ENCODE assay signal across 11 mouse cellular contexts in genomic region chr8:94153451-94153850, GRCm38 (mm10). TPM values are rescaled to one million over a fixed set of nuclear protein-coding genes. Genes with fewer than 3 reads are reported as not detected.
A peak's percentile ranks its signal among the peaks of the same experiment; 100 is the strongest.
DNase-seq lines count a peak whose midpoint lies in the region; ATAC-seq and TF ChIP-seq lines count a peak whose summit lies in the region.
"Had no signal": no experiment of that assay in that cellular context is flagged by ENCODE, and none has a peak within 500 bp of the region (broad histone marks: within the 10 kb centered on the region; RNA-seq: fewer than 3 reads in every experiment).

No protein-coding gene starts in this region.

- intact Hi-C loops in left cerebral cortex, postnatal 14 days (cut with DNase I): loop anchor here (2.0 kb wide), 1 partner anchor 55 kb away; the partner anchor contains the start of gene Bbs2

- 25% methylated on average over 7 of the region's 7 CpGs for WGBS in heart, embryonic 12.5 days
- WGBS in embryonic facial prominence, embryonic 11.5 days: 26% methylated on average over 7 of the region's 7 CpGs

- H3K36me3 ChIP-seq in heart, embryonic 12.5 days: no peaks in the 10 kb centered on the region
- no peaks in the 10 kb centered on the region for H3K36me3 ChIP-seq in CH12.LX (replicated peaks in 1 of 2; ENCODE audit: control insufficient read depth in 1 of 2, insufficient read depth in 1 of 2, low read length in 1 of 2)
- H3K36me3 ChIP-seq in embryonic facial prominence, embryonic 11.5 days (replicated peaks; ENCODE audit: control insufficient read depth, insufficient read depth, low read depth, low read length): no peaks in the 10 kb centered on the region

- TF ChIP-seq RAD21 in CH12.LX (IDR thresholded peaks at IDR 0.05; ENCODE audit: low read depth, low read length): no peak

- ATAC-seq in heart, embryonic 12.5 days (ENCODE audit: insufficient number of reproducible peaks, low FRiP score): 0 out of 2 replicates have a peak, but pooled peaks have one; percentile 34
- ATAC-seq in embryonic facial prominence, embryonic 11.5 days (replicated peaks; ENCODE audit: insufficient number of reproducible peaks, low FRiP score, low TSS enrichment, low read depth): peak; percentile 16; the same call in 1 of the 2 replicates

- peak overlapping the region; percentile 80 for H3K4me2 ChIP-seq in heart, embryonic 12.5 days
- peak overlapping the region; percentile 83; the same call in 1 of the 2 replicates for H3K4me2 ChIP-seq in CH12.LX (ENCODE audit: insufficient read depth, low read depth, poor library complexity, severe bottlenecking)
- no peak overlapping the region for H3K4me2 ChIP-seq in embryonic facial prominence, embryonic 11.5 days (ENCODE audit: low read depth, low read length)

- in situ Hi-C loops in CH12.LX (cut with MboI; ENCODE audit: low pct_ligation_motif_present, low pct_unique_long_range_greater_than_20kb, low sequenced_read_pairs): no loop called here

- no peaks in the 10 kb centered on the region for H3K9me3 ChIP-seq in heart, embryonic 12.5 days (replicated peaks)
- no peaks in the 10 kb centered on the region for H3K9me3 ChIP-seq in CH12.LX (replicated peaks; ENCODE audit: low read length)
- no peaks in the 10 kb centered on the region for H3K9me3 ChIP-seq in embryonic facial prominence, embryonic 11.5 days (replicated peaks; ENCODE audit: control insufficient read depth, low read length)

- no peaks in the 10 kb centered on the region for H3K79me2 ChIP-seq in CH12.LX (replicated peaks; ENCODE audit: control insufficient read depth, extremely low read depth, insufficient read depth, poor library complexity, severe bottlenecking)

- no peak overlapping the region for H3K9ac ChIP-seq in heart, embryonic 12.5 days
- no peak overlapping the region for H3K9ac ChIP-seq in CH12.LX (ENCODE audit: insufficient read depth, low read depth)
- no peak overlapping the region for H3K9ac ChIP-seq in embryonic facial prominence, embryonic 11.5 days (replicated peaks; ENCODE audit: low read length)
- H3K9ac ChIP-seq: lung, embryonic 14.5 days had no signal

- no peak for TF ChIP-seq CTCF in CH12.LX (conservative IDR thresholded peaks at IDR 0.05 in 1 of 2, IDR thresholded peaks at IDR 0.05 in 1 of 2; ENCODE audit: low read depth in 2 of 2, low read length in 2 of 2)

- H3K4me3 ChIP-seq in heart, embryonic 12.5 days: peak overlapping the region; percentile 45
- H3K4me3 ChIP-seq in CH12.LX (replicated peaks in 1 of 3; ENCODE audit: low read depth in 2 of 3, low read length in 2 of 3, poor library complexity in 1 of 3): no peak overlapping the region
- no peak overlapping the region for H3K4me3 ChIP-seq in embryonic facial prominence, embryonic 11.5 days (ENCODE audit: low read depth, low read length)

- peaks cover 34% of the 10 kb centered on the region for H3K4me1 ChIP-seq in heart, embryonic 12.5 days (replicated peaks)
- peaks cover 15% of the 10 kb centered on the region in 2 experiments for H3K4me1 ChIP-seq in CH12.LX (ENCODE audit: control insufficient read depth in 1 of 2, insufficient read depth in 2 of 2)
- H3K4me1 ChIP-seq in embryonic facial prominence, embryonic 11.5 days (ENCODE audit: control insufficient read depth, insufficient read depth, low read length): peaks cover 5% of the 10 kb centered on the region; the same call in 1 of the 2 replicates

- peaks cover 23% of the 10 kb centered on the region for H3K27me3 ChIP-seq in heart, embryonic 12.5 days (replicated peaks)
- no peaks in the 10 kb centered on the region for H3K27me3 ChIP-seq in CH12.LX (replicated peaks)
- peaks cover 11% of the 10 kb centered on the region for H3K27me3 ChIP-seq in embryonic facial prominence, embryonic 11.5 days (ENCODE audit: control insufficient read depth, insufficient read depth, low read length)

- TF ChIP-seq POLR2A in CH12.LX (IDR thresholded peaks at IDR 0.05; ENCODE audit: low read depth, low read length): no peak

- no peak for TF ChIP-seq EP300 in CH12.LX (IDR thresholded peaks at IDR 0.05; ENCODE audit: low read length)

- dilution Hi-C loops in CH12.LX (cut with MboI; ENCODE audit: extremely low pct_ligation_motif_present, extremely low pct_unique_long_range_greater_than_20kb, low sequenced_read_pairs): no loop called here

- no peak overlapping the region for H3K27ac ChIP-seq in heart, embryonic 12.5 days (ENCODE audit: poor library complexity, severe bottlenecking)
- H3K27ac ChIP-seq in CH12.LX (ENCODE audit: insufficient read depth, low read depth): no peak overlapping the region
- no peak overlapping the region for H3K27ac ChIP-seq in embryonic facial prominence, embryonic 11.5 days (replicated peaks; ENCODE audit: low read depth, low read length)

- DNase-seq in heart, postnatal 4 days: no peak
- no peak for DNase-seq in CH12.LX (ENCODE audit: extremely low read depth)
- DNase-seq in embryonic facial prominence, embryonic 11.5 days (ENCODE audit: low spot score): no peak
- DNase-seq in left cerebral cortex, postnatal 14 days (ENCODE audit: low spot score in 2 of 2): peak; percentile 23 to 42
- no peak for DNase-seq in urinary bladder, postnatal 4 days (ENCODE audit: low spot score in 2 of 2)
- DNase-seq in adrenal gland, adult 2 months: no peak
- DNase-seq in thymus, adult 18-20 months: no peak
- DNase-seq: lung, embryonic 14.5 days had no signal

TF ChIP-seq in CH12.LX, 34 proteins besides CTCF, POLR2A, EP300 and RAD21:
- TF ChIP-seq POLR2AphosphoS2 (IDR thresholded peaks at IDR 0.05; ENCODE audit: low read depth, low read length) (no peak), ZMIZ1 (IDR thresholded peaks at IDR 0.05; ENCODE audit: low read depth, low read length) (no peak), TCF12 (IDR thresholded peaks at IDR 0.05; ENCODE audit: low read depth, low read length) (no peak), SIN3A (IDR thresholded peaks at IDR 0.05; ENCODE audit: low read length) (no peak)

RNA-seq across cellular contexts. Expression of gene Mt3, which starts 1.0 kb away (rescaled TPM):
- polyA plus RNA-seq in heart, embryonic 12.5 days (2016; fragmentation: Nextera tagmentation; extraction: Ambion mirVana): 24.7 and 25.0 TPM in 2 replicates
- total RNA-seq in heart, postnatal 4 days (2021): 10 to 100 TPM; 26.7 to 28.1 TPM
- total RNA-seq in CH12.LX (2012; rRNA removed): 20.0 and 20.6 TPM in 2 replicates
- not detected in 2 replicates for total RNA-seq in CH12.LX (2014; rRNA removed)
- polyA plus RNA-seq in CH12.LX (2012; ENCODE audit: insufficient read length, low read depth): 1.9 and 2.5 TPM in 2 replicates
- 5.9 and 7.0 TPM in 2 replicates for polyA plus RNA-seq in embryonic facial prominence, embryonic 11.5 days (2014; fragmentation: Nextera tagmentation; extraction: Ambion mirVana)
- total RNA-seq in left cerebral cortex, postnatal 14 days (2021): 100 to 1,000 TPM; 740 to 758 TPM
- 1 to 10 TPM; 4.1 to 4.7 TPM for total RNA-seq in adrenal gland, adult 2 months (2021)
- polyA plus RNA-seq in adrenal gland, adult 2 months (2012; rRNA removed): 1.0 and 1.9 TPM in 2 replicates
- polyA plus RNA-seq: C2C12 had no signal

RNA-seq across cellular contexts. Expression of gene Mt4, which starts 16.5 kb away (rescaled TPM):
- polyA plus RNA-seq in heart, embryonic 12.5 days (2016; fragmentation: Nextera tagmentation; extraction: Ambion mirVana): not detected in 2 replicates
- total RNA-seq in heart, postnatal 4 days (2021): not detected
- total RNA-seq in CH12.LX (2012; rRNA removed): not detected in 2 replicates
- total RNA-seq in CH12.LX (2014; rRNA removed): not detected in 2 replicates
- not detected in 2 replicates for polyA plus RNA-seq in CH12.LX (2012; ENCODE audit: insufficient read length, low read depth)
- polyA plus RNA-seq in embryonic facial prominence, embryonic 11.5 days (2014; fragmentation: Nextera tagmentation; extraction: Ambion mirVana): not detected in 2 replicates
- total RNA-seq in left cerebral cortex, postnatal 14 days (2021): not detected
- not detected for total RNA-seq in adrenal gland, adult 2 months (2021)
- polyA plus RNA-seq in adrenal gland, adult 2 months (2012; rRNA removed): not detected in 2 replicates
- polyA plus RNA-seq: gonadal fat pad, adult 2 months; lung, embryonic 14.5 days had no signal

RNA-seq across cellular contexts. Expression of gene Mt2, which starts 19.0 kb away (rescaled TPM):
- polyA plus RNA-seq in heart, embryonic 12.5 days (2016; fragmentation: Nextera tagmentation; extraction: Ambion mirVana): 23.6 and 39.2 TPM in 2 replicates
- total RNA-seq in heart, postnatal 4 days (2021): 10 to 100 TPM; 35.5 to 37.4 TPM
- total RNA-seq in CH12.LX (2012; rRNA removed) (109 and 212 TPM in 2 replicates), CH12.LX (2014; rRNA removed) (4.1 and 4.3 TPM in 2 replicates)
- polyA plus RNA-seq in CH12.LX (2012; ENCODE audit: insufficient read length, low read depth): 49.4 and 54.4 TPM in 2 replicates
- 32.1 and 33.5 TPM in 2 replicates for polyA plus RNA-seq in embryonic facial prominence, embryonic 11.5 days (2014; fragmentation: Nextera tagmentation; extraction: Ambion mirVana)
- total RNA-seq in left cerebral cortex, postnatal 14 days (2021): 100 to 1,000 TPM; 269 to 360 TPM
- 100 to 1,000 TPM; 158 to 202 TPM for total RNA-seq in adrenal gland, adult 2 months (2021)
- 19.3 and 19.6 TPM in 2 replicates for polyA plus RNA-seq in adrenal gland, adult 2 months (2012; rRNA removed)

RNA-seq across cellular contexts. Expression of gene Mt1, which starts 25.4 kb away (rescaled TPM):
- polyA plus RNA-seq in heart, embryonic 12.5 days (2016; fragmentation: Nextera tagmentation; extraction: Ambion mirVana): 129 and 209 TPM in 2 replicates
- total RNA-seq in heart, postnatal 4 days (2021): 100 to 1,000 TPM; 168 to 174 TPM
- total RNA-seq in CH12.LX (2012; rRNA removed) (174 and 239 TPM in 2 replicates), CH12.LX (2014; rRNA removed) (13.6 and 19.9 TPM in 2 replicates)
- polyA plus RNA-seq in CH12.LX (2012; ENCODE audit: insufficient read length, low read depth): 57.4 and 62.7 TPM in 2 replicates
- polyA plus RNA-seq in embryonic facial prominence, embryonic 11.5 days (2014; fragmentation: Nextera tagmentation; extraction: Ambion mirVana): 99.7 and 108 TPM in 2 replicates
- 100 to 1,000 TPM; 333 to 369 TPM for total RNA-seq in left cerebral cortex, postnatal 14 days (2021)
- total RNA-seq in adrenal gland, adult 2 months (2021): 100 to 1,000 TPM; 282 to 394 TPM
- 895 and 922 TPM in 2 replicates for polyA plus RNA-seq in adrenal gland, adult 2 months (2012; rRNA removed)

RNA-seq across cellular contexts. Expression of gene Bbs2, which starts 54.7 kb away (rescaled TPM):
- 6.8 and 9.9 TPM in 2 replicates for polyA plus RNA-seq in heart, embryonic 12.5 days (2016; fragmentation: Nextera tagmentation; extraction: Ambion mirVana)
- 1 to 10 TPM; 6.7 to 7.1 TPM for total RNA-seq in heart, postnatal 4 days (2021)
- total RNA-seq in CH12.LX (2012; rRNA removed): 7.3 and 10.0 TPM in 2 replicates
- 10.4 and 13.0 TPM in 2 replicates for total RNA-seq in CH12.LX (2014; rRNA removed)
- polyA plus RNA-seq in CH12.LX (2012; ENCODE audit: insufficient read length, low read depth): 12.0 and 13.1 TPM in 2 replicates
- 21.0 and 22.5 TPM in 2 replicates for polyA plus RNA-seq in embryonic facial prominence, embryonic 11.5 days (2014; fragmentation: Nextera tagmentation; extraction: Ambion mirVana)
- total RNA-seq in left cerebral cortex, postnatal 14 days (2021): 10 to 100 TPM; 20.1 to 20.3 TPM
- 10 to 100 TPM; 17.1 to 18.1 TPM for total RNA-seq in adrenal gland, adult 2 months (2021)
- 26.5 and 31.0 TPM in 2 replicates for polyA plus RNA-seq in adrenal gland, adult 2 months (2012; rRNA removed)

Comparison
In these comparisons a context has a peak if more than half of its experiments do, and no peak if none do; other contexts are left out.
1. DNase-seq: peak in left cerebral cortex, postnatal 14 days (2 of 2); none in heart, postnatal 4 days (single experiment), CH12.LX (single experiment), embryonic facial prominence, embryonic 11.5 days (single experiment), urinary bladder, postnatal 4 days (0 of 2), adrenal gland, adult 2 months (single experiment) and thymus, adult 18-20 months (0 of 2).
2. RNA of gene Mt3, which starts 1.0 kb away (total RNA-seq): 740 to 758 TPM in left cerebral cortex, postnatal 14 days; 26.7 to 28.1 TPM in heart, postnatal 4 days, 20.0 to 20.6 TPM in CH12.LX and 4.1 to 4.7 TPM in adrenal gland, adult 2 months; every median in the first group is over 10 times any median in the second.